Mouse (Mus musculus) urinary bladder, postnatal 14 days (tissue): Measurements from ENCODE around the gene Exoc4.

Experiments
- DNase-seq: peaks from one replicate; pipeline ENCODE4 v3.0.0; 2021; ENCODE audit warnings: low spot score

Exoc4 gene

GRCm38 (mm10) chr6:33468480-33468879 is 219.6 kb downstream of the Exoc4 start:
- no peak for DNase-seq

DNA sequence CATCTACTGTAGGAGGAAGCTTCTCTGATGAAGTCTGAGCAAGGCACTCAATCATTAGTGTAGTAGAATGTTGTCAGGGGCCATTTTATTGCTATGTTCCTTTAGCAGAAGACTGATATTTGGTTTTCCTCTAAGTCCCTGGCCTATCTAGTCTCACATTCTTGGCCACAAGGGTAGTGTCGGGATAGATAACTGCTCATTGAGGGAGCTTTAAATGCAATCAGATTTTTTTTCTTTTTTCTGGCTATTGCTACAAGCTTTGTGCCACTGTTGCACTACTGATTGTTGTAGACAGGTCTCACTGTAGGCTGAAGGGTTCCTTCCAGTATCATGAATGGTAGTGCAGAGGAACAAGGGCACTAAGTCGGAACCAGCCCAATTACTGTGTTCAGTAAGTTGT is 227.2 kb downstream of the Exoc4 start:
- no peak for DNase-seq

GRCm38 (mm10) chr6:33484568-33484967 is 235.7 kb downstream of the Exoc4 start:
- no peak for DNase-seq

DNA sequence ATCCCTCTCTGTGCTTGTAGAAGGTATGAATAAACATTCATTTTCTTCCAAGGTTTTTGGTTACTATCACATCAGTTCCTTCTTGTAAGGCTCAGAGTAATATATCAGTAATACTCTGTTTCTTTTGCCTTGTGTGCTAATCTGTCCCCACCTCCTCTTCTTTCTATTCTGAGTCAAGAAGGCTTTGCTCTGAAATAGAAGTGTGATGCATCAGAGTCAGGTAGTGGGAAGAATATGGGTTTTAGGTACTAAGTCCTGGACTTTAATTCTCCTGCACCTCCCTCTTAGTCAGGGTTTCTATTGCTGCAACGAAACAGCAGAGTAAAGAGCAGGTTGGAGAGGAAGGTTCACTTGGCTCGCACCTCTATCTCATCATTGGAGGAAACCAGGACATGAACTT is 240.9 kb downstream of the Exoc4 start:
- DNase-seq: no peak

DNA sequence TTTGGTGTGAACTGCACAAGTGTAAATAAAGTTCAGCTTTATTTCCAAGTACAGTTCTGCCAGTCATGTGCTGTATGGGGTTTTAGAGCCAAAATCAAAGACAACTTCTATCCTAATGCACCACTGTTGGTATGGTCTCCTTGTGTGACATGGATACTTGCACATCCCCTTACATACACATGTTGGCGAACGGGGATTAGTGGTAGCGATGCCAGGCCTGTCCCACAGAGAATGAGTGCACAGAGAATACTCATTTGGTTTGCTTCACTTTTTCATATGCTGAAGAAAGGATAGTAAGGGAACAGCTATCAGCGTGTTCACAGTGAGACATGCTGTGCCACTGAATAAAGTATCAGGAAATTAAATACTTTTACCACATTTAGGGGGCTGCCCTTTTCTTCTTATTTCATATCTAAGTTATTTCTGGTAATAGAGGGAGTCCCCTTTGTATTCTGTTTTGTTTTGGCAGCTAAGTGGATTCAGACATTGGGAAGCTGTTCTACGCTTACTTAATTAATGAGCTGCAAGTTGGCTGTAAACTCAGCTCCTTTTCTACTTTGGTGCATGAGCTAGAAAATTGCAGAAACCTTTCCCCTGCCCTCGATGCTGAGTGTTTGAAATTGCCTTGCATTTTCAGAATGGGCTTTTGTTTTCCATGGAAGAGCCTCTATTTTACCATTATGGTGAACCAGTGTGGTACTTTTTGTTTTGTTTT is 247.4 kb downstream of the Exoc4 start:
- no peak for DNase-seq

DNA sequence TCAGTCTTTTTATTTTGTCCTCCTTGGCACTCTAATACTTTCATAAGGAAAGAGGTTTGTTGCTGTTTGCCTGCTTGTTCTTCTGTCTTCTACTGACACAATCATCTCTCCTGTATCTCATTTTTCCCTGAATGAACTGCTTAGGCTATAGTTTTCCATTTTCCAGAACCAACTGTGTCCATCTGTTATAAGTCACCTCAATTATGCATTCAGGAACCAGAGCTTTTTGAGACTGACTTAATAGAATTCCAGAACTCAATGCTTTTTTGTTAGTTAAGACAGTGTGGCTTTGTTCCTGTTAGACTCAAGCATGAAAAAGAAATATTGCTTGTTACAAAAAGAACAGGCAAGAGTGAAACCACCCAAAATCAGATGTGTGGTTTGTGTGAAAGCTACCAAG is 248.5 kb downstream of the Exoc4 start:
- DNase-seq: no peak

- DNase-seq: no peak
These were observed 253.5 kb downstream of the Exoc4 start for GRCm38 (mm10) chr6:33502388-33502787.

DNA sequence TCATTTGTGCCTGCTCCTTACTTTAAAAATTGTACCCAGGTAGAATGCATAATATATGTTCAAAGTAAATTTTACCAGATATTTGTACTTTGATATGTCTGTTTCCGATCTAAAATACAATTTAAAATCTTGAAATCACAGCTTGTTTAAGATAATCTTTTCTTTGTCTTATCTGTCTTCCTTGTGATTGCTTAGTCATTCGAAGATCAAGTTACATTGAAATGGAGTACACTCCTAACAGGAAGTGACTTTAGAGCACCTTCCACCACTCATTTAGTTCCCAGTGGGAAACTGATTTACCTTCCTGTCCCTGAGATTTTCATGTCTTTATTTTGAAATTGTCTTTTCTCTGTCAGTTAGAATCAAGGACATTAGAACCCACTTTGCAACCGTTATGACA is 254.5 kb downstream of the Exoc4 start:
- DNase-seq: no peak

GRCm38 (mm10) chr6:33507134-33507533 is 258.2 kb downstream of the Exoc4 start:
- DNase-seq: no peak

DNA sequence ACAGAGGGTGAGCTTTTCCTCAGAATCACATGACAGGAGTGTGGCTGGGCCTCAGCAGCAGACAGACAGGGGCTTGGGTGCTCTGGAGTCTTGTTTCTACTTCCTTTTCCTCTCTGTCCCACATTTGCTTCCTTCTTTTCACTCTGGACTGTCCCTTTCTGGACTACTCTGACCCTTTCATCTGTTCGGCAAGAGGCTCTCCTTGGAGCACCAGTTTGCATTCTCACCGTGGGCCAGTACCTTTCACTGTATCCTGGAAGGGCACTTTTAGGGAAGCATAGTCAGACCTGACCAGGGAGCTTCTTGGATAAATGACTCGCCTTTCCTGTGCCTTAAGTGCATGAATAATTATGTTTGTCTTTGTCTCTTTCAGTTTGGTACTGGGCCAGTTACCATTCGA is 266.5 kb downstream of the Exoc4 start:
- DNase-seq: no peak

DNA sequence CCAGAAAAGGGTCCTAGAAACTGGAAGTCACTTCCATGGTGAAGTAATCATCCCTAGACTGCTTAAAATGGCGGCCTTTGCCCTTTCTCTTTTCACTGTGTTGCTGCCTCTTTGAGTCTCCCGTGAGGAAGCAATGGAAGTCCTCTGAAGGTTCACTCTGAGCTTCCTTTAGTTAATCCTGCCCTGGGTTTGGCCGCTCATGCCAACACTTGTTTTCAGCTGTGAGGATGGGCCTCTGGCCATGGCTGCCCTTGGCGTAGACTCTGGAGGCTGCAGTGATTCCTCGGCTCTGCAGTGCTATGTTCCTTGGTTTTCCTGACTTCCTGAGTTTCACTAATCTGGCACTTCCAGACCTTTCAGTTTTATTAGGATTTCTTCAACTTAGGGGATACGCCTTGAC is 267.9 kb downstream of the Exoc4 start:
- DNase-seq: no peak

- no peak for DNase-seq
These were observed 269.1 kb downstream of the Exoc4 start for GRCm38 (mm10) chr6:33517890-33518410.

- DNase-seq: no peak
These were observed 276.9 kb downstream of the Exoc4 start for GRCm38 (mm10) chr6:33525695-33526366.

DNA sequence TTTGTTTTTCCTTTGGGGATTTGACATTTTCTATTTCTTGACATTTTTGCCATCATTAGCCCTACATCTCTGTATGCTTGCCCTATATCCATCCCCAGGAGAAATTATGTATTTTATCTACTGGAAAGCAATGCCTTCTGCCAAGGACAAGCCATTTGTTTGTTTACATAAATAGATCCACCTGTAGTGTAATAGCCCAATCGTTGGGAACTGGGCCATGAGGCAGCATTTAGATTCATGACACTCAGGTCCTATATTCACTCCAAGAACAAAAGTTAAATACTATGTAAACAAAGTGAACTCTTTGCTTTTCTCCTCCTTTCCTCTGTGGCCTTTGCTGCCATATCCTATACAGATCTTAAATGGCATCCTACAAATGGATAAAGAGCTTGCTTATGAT is 291.5 kb downstream of the Exoc4 start:
- no peak for DNase-seq

GRCm38 (mm10) chr6:33542712-33543111 is 293.8 kb downstream of the Exoc4 start:
- DNase-seq: no peak

- no peak for DNase-seq
These were observed 303.0 kb downstream of the Exoc4 start for GRCm38 (mm10) chr6:33551934-33552333.

GRCm38 (mm10) chr6:33560925-33561324 is 312.0 kb downstream of the Exoc4 start:
- DNase-seq: no peak

- no peak for DNase-seq
These were observed 313.0 kb downstream of the Exoc4 start for GRCm38 (mm10) chr6:33561911-33562310.

DNA sequence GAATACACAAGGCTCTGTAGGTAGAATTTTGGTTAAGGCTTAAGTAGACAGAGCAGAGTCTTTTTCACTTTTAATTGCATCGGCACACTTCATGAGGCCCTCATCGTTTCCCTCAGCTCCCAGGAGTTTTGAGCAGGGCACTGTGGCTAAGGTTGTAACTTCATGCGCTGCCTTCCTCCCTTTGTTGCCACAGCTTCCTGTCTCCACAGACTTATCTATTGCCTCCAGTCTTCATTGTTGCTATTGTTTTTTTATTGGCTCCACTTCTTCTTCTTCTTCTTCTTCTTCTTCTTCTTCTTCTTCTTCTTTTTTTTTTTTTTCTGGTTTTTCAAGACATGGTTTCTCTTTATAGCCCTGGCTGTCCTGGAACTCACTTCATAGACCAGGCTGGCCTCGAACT is 327.1 kb downstream of the Exoc4 start:
- DNase-seq: no peak

DNA sequence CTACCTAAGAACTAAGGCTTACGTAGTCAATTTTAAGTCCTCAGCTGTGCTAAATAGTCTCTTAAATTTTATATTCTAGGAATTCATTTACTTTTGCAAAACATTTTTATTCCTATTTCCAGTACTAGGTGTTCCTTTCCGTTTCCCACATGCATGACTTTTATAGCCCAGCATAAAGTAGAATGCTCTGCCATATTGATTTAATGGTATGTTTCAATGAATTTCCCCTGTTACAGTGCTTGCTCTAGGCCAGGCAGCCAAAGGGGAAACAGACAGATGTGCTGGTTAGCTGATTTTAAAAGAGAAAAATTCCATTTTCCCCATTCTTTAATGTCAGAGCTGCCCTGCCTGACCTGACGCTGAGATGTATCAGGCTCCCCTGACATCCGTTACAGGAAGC is 359.6 kb downstream of the Exoc4 start:
- no peak for DNase-seq

DNA sequence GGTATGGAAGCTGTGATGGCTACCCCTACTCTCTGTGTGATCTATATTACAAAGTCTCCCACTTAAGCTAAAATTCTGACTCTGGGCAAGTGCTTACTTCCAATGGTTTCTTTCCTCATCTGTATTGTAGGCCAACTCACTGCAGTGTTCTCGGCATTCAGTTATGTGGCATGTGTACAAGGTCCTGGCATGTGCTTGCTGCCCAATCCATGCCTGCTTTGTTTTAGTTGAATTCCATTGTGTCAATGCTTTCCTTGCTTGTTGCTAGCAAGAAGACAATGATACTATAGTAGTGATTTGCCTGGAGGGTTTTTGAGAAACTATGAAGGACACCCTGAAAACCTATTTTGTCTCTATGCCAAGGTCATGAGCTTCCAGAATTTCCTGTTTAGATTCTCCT is 365.1 kb downstream of the Exoc4 start:
- no peak for DNase-seq

GRCm38 (mm10) chr6:33618590-33618989 is 369.7 kb downstream of the Exoc4 start:
- DNase-seq: no peak

- no peak for DNase-seq
These were observed 371.8 kb downstream of the Exoc4 start for GRCm38 (mm10) chr6:33620701-33621100.

DNA sequence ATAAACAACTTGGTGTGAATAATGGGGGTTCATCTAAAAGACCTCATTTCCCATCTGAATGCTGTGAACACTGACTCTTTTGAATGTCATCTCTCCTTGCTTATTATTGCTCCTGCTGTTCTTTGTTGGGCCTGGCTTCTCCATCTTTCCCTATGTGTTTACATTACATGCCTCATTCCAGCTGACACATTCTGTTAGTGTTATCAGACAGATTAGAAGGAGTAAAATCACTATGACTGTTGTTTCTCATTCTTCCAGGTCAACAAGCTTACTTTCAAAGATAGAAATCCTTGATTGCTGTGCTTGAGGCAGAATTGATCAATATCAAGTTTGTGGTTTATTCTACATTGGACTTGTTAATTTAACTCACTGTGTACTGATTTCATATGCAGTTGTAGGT is 377.0 kb downstream of the Exoc4 start:
- DNase-seq: no peak
